Mouse (Mus musculus): ENCODE measurements around the gene Dennd5a. TPM values are rescaled to one million over a fixed set of nuclear protein-coding genes. Genes with fewer than 3 reads are reported as not detected.

Gene Dennd5a
- polyA plus RNA-seq, 3 experiments from 2014 or later = 24.7 to 27.5 (median 27.2) TPM

DNA sequence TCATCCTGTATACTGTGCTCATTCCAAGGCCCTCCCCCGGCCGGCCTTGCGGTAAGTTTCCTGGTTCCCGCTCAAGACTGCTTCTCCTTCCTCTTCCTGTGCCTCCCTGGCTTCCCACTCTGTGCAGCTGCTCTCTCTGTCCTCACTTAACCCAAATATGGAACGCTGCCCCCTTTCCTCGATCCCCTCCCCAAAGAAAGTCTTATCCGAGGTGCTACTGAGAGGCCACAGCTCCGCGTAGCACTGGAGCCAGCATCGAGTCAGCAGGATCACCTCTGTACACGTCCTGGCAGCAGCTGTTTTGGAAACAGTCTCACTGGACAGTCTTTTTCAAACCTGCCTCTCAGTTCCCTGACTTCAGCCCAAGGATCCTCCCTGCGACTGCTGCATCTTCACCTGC, 81.1 kb downstream of the Dennd5a start:
- no peak for ATAC-seq

DNA sequence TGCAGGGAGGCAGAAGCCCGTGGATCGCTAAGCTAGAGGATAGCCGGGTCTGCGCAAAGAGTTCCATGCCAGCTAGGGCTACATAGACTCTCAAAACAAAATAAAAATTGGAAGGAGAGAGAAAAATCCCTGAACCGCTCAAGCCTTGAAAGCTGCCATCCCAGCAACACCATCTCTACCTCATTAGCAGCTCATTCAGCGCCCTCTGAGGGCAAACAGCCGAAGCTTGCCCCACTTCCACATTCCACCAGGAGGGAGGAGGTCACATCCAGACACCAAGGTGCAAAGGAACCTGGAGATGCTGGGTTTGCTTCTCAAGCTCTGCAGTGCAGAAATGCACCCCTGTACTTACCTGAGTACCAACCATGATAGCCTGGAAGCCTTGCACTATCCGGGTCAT, 84.2 kb downstream of the Dennd5a start:
- ATAC-seq = no peak

DNA sequence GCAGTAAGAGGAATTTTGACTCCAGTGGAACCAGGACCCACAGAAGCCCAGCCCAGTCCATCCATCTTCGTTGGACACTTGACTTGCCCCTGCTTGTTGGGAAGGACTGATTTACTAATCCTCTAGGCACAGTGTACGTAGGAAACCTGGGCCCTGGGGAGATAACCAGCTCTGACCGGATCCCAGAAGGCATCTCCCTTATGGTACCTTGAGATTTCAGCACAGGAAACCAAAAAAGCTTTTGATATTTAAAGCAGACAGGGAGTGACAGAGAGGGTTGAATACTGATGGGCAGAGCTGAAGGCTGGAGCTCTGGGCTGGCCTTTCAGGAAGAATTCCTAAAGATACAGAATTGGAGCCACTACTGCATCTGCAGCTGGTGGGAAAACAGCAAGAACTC, 84.7 kb downstream of the Dennd5a start:
- ATAC-seq = no peak

DNA sequence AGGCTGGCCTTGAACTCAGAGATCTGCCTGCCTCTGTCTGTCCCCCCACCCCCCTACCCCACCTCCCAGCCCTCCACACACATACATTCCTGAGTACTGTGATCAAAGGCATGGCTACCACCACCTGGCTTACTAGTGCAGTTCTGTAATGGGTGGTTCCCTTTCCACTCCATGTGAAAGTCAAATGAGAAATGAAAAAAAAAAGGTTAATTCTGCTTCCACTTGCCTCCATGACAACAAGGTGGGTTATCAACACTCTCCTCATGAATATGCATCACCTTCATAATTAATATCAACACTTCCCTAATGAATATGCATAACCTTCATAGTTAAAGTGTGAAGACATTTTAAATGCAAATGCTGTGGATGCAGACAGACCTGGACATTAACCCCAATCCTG, 85.2 kb downstream of the Dennd5a start:
- no peak for ATAC-seq

DNA sequence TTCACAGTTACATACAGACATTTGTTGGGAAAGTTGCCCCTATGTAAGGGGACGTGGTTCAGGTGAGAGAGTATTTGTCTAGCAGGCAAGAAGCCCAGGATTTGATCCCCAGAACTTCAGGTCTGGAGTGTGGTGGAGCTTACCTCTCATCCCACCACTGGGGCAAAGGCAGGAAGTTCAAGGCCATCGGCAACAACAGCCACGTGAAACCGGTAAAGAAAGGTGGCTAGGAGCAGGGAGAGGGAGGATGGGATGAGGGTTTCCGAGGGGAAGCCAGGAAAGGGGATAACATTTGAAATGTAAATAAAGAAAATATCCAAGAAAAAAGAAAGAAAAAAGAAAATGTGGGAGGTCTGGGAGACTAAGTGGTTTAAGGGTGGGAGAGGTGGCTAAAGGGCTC, 87.1 kb downstream of the Dennd5a start:
- ATAC-seq = no peak

DNA sequence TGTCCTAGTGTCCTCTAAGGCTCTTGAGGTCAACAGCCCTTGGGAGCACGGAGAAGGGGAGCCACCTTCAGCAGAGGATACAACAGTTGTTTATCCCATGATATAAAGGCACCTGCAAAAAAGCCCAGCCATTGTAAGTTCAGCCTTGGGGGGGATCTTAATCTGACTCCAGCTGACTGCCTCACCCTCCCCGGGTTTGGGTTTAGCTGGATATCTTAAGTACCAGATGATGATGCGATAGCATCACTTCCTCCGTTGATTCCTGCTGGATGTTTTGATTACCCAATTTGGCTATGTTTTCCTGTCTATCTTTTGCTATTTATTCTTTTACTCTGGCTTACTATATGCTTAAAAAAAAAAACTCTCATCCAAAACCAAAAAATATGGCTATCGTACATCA, 89.0 kb downstream of the Dennd5a start:
- no peak for ATAC-seq

DNA sequence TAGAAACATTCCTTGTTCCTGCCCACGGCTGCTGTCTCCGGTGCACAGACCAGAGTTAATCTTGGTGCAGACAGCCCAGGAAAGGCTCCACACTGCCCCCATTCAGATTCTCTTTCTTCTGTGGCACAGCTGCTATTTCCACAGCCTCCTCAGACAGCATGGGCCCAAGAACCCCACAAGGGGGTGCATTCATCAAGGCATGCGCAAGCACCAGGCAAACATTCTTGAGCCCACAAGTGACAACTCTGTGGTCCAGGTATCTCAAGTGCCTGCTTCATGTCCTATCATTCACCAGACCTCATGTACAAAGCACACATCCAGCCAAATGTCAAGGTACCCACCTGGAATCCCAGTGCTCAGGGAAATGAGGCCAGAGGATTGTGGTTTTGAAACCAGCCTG, 91.8 kb downstream of the Dennd5a start:
- ATAC-seq = no peak

DNA sequence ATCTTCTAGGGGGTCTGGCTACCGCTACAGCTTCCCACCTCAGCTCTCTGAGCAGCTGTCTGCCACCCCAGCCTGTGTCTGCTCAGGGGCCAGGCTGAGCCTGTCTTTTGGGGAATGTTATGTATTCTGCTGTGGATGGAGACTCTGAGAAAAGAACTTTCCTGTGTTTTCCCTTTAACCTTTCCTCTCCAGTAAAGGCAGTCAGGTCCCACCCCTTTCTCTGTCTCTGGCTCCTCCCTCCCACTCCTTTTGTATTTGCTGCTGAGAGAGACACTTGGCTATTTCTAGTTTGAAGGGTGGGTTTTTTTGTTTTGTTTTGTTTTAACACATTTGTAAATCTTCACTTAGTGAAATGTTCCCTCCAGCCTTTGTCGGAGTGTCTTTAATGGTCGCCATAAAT, 93.6 kb downstream of the Dennd5a start:
- no peak for ATAC-seq

DNA sequence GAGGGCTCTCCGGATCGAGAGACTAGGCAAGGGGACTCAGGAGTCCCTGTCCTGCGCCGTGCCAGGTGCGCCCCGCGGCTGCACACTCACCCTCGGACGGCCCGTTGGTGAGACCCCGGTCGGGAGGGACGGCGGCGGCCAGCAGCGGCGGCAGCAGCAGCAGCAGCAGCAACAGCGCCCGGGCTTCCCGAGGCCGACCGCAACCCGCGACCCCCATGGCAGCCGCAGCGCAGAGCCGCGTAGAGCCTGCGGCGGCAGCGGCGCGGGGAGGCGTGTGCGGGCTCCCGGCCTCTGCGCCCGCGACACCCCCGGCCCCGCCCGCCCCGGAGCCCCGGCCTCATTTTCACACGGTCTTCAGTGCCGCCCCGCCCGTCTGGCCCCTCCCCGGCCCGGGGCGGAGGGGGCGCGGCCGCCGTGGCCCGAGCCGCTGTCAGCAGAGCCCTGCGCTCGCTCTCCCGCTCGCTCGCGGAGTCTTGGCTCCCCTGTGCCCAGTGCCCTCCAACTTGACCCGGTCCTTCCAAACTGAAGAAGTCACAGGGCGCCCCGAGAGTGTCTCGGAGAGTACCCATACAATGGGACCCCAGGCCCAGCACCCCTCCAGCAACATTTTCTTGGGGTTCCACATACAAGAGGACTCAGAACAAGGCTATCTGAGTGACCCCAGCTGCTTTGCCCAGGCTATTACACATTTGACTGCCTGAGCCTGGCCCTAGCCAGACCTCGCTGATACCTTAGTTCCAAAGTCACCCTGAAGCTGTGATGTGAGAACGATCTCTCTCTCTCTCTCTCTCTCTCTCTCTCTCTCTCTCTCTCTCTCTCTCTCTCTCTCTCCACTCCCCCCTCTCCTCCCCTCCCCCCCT, 94.7 kb downstream of the Dennd5a start, which contains the start of gene Scube2:
Scube2 (minus strand) TSS at position 310 of the 860 bp plus-strand sequence.
- ATAC-seq = no peak

DNA sequence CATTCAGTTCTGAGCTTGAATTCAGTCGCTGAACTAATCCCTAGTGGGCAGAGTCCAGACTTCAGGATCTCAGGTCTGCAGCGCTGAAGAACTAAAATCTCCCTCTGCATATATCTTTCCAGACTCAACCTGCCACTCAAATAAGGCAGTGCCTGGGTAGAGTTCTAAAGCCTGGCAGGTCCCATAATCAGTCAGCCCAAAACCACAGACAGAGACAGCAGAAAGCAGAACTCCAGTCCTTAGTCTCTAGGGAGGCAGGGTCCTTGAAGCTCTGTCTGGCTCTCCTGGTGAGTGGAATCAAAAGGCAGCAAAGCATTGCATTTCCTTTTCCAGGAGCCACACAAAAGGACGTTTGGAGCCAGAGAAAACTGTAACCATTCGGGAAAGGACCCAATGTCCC, 96.7 kb downstream of the Dennd5a start:
- ATAC-seq = no peak

DNA sequence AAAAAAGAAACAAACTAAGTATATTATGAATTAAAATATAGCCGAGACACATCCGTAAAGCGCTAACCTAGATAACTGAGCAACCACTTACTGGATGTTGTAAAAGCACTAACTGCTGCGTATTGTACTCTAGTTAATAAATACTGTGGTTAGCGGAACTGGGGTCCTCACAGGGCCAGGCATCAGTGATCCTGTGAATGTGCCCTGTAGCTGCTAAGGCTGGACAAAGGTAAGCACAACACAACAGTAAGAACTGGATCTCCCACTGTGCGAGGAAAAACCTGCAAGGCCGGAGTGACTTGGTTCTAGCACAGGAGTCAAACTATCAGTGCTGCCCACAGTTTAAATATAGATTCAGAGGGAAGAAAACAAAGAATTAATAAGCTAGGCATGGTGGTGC, 100.1 kb downstream of the Dennd5a start:
- no peak for ATAC-seq

DNA sequence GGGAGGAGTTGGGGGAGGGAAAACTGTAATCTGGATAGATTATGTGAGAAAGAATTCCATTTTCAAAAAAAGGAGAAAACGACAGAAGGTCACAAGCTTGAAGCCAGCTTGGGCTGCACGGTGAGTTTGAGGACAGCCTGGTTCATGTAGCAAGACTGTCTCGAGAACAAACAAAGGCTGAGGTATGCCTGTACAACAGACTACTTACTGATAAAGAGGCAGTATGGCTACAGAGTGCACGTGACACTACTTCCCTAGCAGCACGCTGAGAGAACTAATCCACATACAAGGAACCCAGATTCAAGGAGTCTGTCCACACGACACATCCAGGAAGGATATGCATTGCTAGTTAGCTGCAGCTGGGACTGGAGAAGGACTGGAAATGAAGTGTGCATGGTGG, 100.9 kb downstream of the Dennd5a start:
- ATAC-seq = no peak

DNA sequence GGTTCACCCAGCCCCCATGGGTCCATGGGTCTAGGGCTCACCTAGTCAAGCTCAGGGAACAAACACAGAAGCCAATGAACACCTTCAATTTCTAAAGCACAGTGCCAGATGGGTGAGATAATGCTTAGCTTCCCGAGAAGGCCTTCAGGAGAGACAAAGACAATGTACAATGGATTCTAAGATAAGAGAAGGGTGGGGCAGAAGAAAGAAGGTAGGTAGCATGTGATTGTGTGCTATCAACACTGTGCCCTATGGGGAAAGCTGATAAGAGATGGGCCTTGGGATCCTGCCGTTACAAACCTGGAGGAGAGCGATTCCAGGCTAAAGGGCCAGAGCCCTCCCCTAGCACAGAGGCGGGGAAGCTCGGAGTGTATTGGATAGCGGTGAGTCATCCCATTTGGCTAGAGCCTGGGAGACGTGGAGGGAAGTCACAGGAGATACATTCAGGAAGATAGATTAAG, 107.5 kb downstream of the Dennd5a start:
- no peak for ATAC-seq

DNA sequence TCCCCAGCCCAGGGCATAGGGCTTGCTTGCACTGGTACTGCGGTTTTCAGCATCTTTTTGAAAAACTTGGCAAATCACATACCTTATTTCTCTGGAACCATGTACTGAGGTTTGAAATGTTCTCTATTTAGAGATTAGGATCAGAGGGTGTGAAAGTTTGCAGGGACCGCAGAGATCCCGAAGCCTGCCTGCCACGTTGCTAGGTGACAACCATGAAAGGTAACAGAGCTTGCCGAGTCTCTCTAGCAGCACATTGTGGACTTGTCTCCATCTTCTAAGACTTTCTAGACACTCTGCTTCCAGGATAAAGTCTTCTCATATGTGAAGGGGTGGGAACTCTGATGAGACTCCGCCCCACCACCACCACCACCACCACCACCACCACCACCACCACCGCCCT, 108.3 kb downstream of the Dennd5a start:
- no peak for ATAC-seq

DNA sequence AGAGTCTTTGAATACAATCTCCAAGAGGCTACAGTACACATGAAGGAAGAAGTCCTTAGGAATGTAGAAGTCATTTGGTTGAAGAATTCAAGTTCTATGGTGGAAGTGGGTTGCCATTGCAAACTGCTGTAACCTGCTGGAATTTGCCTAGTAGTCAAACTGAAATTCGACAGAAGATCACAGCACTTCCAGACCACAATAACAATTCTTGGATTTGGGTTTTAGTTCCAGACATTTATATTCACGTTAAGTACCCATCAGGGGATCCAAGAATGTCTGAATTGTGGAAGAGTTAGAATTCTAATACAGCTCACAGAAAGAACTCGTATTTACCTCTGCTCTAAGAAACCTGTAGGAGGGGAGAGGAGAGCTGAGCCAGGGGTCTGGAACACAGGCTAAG, 109.7 kb downstream of the Dennd5a start:
- ATAC-seq = no peak

DNA sequence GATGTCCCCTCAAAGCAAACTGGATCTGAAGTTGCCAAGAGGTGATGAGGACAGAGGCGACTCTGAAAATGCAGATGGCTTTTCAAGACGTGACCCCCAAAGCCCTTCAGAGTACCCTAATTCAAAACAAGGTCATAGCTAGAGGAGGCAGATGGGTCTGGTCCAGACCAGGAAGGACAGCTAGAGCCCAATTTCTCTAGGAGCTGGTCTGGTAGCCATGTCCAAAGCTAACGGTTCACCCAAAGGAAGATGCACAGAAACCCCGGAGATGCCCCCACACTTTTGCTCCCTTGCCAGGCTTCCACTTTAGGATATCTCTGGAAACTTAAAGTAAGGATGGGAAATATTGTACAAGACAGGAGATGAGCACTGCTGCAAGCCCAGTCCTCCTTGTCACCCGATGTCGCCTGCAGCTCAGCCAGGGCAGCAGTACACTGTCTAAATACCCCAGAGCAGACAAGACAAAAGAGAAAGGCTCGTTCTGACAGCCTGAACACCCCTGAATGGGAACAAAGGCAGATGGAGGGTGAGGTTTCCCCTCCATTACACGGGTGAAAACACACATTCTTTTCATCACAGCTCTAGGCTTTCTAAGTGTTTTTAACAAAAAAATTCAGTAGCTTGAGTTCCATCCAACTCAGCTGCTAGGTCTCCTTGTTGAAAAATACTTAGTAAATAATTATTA, 110.4 kb downstream of the Dennd5a start:
- no peak for ATAC-seq

DNA sequence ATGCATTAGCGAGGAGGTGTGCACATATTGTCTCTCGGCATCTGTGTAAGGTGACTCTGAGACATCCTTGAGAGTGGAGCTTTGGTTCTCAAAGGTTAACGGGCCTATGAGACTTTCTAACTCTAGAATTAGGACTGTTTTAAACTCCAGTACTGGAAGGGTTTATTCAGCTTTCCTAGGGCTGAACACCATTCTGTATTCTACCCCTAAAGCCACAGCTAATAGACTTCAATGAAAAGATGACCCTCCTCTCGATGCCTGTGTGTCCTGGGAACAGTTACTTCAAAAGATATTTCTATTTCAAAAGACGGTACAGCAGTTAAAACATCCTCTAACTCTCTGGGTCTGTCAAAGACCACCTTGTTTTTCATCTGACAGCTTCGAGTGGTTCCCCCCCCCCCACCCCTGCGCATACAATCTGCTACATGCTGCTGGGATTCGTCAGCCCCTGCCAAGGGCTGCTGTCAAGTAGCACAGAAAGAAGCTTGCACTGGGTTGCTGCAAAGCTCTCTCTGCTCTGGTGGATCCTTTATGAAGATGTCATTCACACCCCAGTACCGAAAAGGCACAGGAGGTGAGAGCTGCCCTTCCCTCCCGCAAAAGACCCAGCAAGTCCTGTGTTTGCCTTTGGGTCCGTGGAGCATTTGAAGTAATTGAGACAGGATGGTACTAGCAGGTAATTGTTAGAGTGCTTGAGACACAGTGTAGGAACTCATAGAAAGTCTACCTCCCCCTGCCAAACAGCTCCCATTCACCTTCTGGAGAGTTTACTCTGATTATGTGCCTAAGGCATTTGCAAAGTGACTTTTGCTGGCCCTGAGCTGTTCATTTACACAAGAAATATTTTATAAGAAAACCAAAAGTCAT, 111.2 kb downstream of the Dennd5a start:
- no peak for ATAC-seq

DNA sequence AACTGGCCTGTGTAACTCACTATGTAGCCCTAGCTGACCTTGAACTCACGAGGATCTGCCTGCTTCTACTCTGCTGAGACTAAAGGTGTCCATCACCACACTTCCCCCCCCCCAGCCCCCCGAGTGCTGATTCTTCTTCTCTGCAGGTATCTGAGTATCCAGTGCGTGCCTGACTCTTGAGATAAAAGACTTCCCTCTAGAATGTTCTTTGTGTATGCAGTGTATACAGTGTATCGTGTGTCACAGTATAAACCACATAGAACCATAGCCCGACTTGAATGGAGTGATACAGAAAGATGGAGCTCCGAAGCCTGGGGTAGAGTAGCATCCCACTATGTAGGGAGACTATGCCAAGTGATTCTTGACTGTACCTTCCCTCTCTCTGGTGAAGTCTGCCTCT, 116.2 kb downstream of the Dennd5a start:
- ATAC-seq = no peak

Other genes with a start within 250 kb of the Dennd5a start
- under 1 TPM in 1 of 3 experiments, not detected in 2; 0.27 TPM for gene BC051019, start 236.6 kb downstream of the Dennd5a start, polyA plus RNA-seq (2017; shearing (Covaris generic))
- gene Ascl3, start 228.7 kb downstream of the Dennd5a start, polyA plus RNA-seq (2017; shearing (Covaris generic)) = under 1 TPM in 1 of 3 experiments, not detected in 2; 0.83 TPM
- 100 to 1,000 TPM; 103 to 142 (median 121) TPM for gene Tmem9b, start 207.6 kb downstream of the Dennd5a start, polyA plus RNA-seq (2017; shearing (Covaris generic))
- under 1 TPM; 0.11 to 0.98 (median 0.74) TPM for gene Nrip3, start 178.4 kb downstream of the Dennd5a start, polyA plus RNA-seq (2017; shearing (Covaris generic))
- not detected for gene Scube2, start 94.8 kb downstream of the Dennd5a start, polyA plus RNA-seq (2017; shearing (Covaris generic))
- gene Tmem41b, start 26.5 kb upstream of the Dennd5a start, polyA plus RNA-seq (2017; shearing (Covaris generic)) = 10 to 100 TPM; 32.8 to 38.3 (median 38.2) TPM
- gene Ipo7, start 57.8 kb upstream of the Dennd5a start, polyA plus RNA-seq (2017; shearing (Covaris generic)) = 10 to 100 TPM; 23.6 to 44.6 (median 26.4) TPM
- gene Zfp143, start 100.7 kb upstream of the Dennd5a start, polyA plus RNA-seq (2017; shearing (Covaris generic)) = 10 to 100 TPM; 35.4 to 48.6 (median 43.5) TPM
- gene Wee1, start 161.6 kb upstream of the Dennd5a start, polyA plus RNA-seq (2017; shearing (Covaris generic)) = 1 to 10 TPM; 1.5 to 4.5 (median 2.6) TPM

All from inflammation-experienced regulatory T-cells, adult 6 months (primary cell).